Mouse (Mus musculus) bone marrow, adult 2 months (tissue): ENCODE measurements around the gene Tyr.
"Not testable (repeated sequence)": the region's sequence is repeated elsewhere in the genome, so short reads cannot be mapped to it uniquely, and the experiment has no call there.

Experiments
- CTCF ChIP-seq: fragments of 200-500 bp; IDR thresholded peaks from 2 replicates; pipeline ENCODE4 v1.5.1; 2011; ENCODE audit warnings: low read length, control low read depth; ENCODE audit not compliant: control insufficient read depth, insufficient read depth
- POLR2A ChIP-seq: fragments of 200-500 bp; IDR thresholded peaks from 2 replicates; pipeline ENCODE4 v1.6.1; 2011; ENCODE audit warnings: low read depth, mild to moderate bottlenecking, control low read depth, low read length, borderline replicate concordance; ENCODE audit not compliant: control insufficient read depth

GRCm38 (mm10) chr7:87411373-87411772, 81.9 kb downstream of the Tyr start:
- not testable (repeated sequence) for TF ChIP-seq POLR2A, CTCF
